Mouse (Mus musculus) ES-E14 (cell line): ENCODE data around the gene Bco1. TPM values are rescaled to one million over a fixed set of nuclear protein-coding genes. Genes with fewer than 3 reads are reported as not detected.

ENCODE experiments used
- DNase-seq: peaks from one replicate; pipeline ENCODE4 v3.0.0-alpha.2; 2013; ENCODE audit warnings: low read depth, low spot score
- H3K27ac ChIP-seq: 2 replicates; pipeline ENCODE4 v1.5.1; 2012; ENCODE audit warnings: low read depth, mild to moderate bottlenecking, low read length, moderate library complexity, mixed read lengths; ENCODE audit not compliant: poor library complexity, insufficient read depth, severe bottlenecking
- H3K36me3 ChIP-seq: 2 replicates; pipeline ENCODE4 v1.6.1; 2012; ENCODE audit warnings: mild to moderate bottlenecking, low read length, moderate library complexity, mixed read lengths; ENCODE audit not compliant: control insufficient read depth, poor library complexity, insufficient read depth, severe bottlenecking
- H3K4me1 ChIP-seq, 2 experiments: fragments of 150-350 bp in 1 of 2; sonication (generic) in 1 of 2; 2 replicates each; pipeline ENCODE4 v1.6.1; 2012; ENCODE audit warnings: low read length in 2 of 2, mild to moderate bottlenecking in 1 of 2, mixed read lengths in 1 of 2; ENCODE audit not compliant: control insufficient read depth in 2 of 2, insufficient read depth in 2 of 2, poor library complexity in 1 of 2
- H3K4me3 ChIP-seq, 2 experiments: fragments of 150-350 bp in 1 of 2; sonication (generic) in 1 of 2; 2 replicates each; pipeline ENCODE4 v1.5.1; 2012; ENCODE audit warnings: low read length in 2 of 2, low read depth in 1 of 2, mild to moderate bottlenecking in 1 of 2, mixed read lengths in 1 of 2; ENCODE audit not compliant: insufficient read depth in 1 of 2, poor library complexity in 1 of 2, severe bottlenecking in 1 of 2
- H3K9ac ChIP-seq: 2 replicates; pipeline ENCODE4 v1.6.1; 2012; ENCODE audit warnings: low read depth, mild to moderate bottlenecking, low read length, mixed read lengths; ENCODE audit not compliant: poor library complexity, insufficient read depth, severe bottlenecking
- H3K9me3 ChIP-seq: fragments of 150-350 bp; sonication (generic); 2 replicates; pipeline ENCODE4 v1.6.1; 2012; ENCODE audit warnings: low read depth, mild to moderate bottlenecking, low read length; ENCODE audit not compliant: control insufficient read depth, insufficient read depth
- CHD2 ChIP-seq: IDR thresholded peaks from 2 replicates; pipeline ENCODE4 v1.6.1; 2014; ENCODE audit warnings: mild to moderate bottlenecking, low read depth, low read length, inconsistent platforms
- HCFC1 ChIP-seq: IDR thresholded peaks from 2 replicates; pipeline ENCODE4 v1.6.1; 2012; ENCODE audit warnings: low read length, inconsistent platforms, borderline replicate concordance; ENCODE audit not compliant: insufficient read depth
- MAFK ChIP-seq: IDR thresholded peaks from 2 replicates; pipeline ENCODE4 v1.6.1; 2014; ENCODE audit warnings: mild to moderate bottlenecking, low read depth, low read length, inconsistent platforms; ENCODE audit not compliant: insufficient read depth
- ZC3H11A ChIP-seq: IDR thresholded peaks from 2 replicates; pipeline ENCODE4 v1.6.1; 2012; ENCODE audit warnings: low read depth, mild to moderate bottlenecking, inconsistent platforms, low read length, borderline replicate concordance
- ZNF384 ChIP-seq: IDR thresholded peaks from 2 replicates; pipeline ENCODE4 v1.6.1; 2012; ENCODE audit warnings: low read depth, low read length, inconsistent platforms
- in situ Hi-C, 2 experiments: fragments of 600-800 bp; cut with MboI; formaldehyde crosslinking; loops; one replicate each; pipeline ENCODE4 v1.15.1; 2025; ENCODE audit warnings: low sequenced_read_pairs in 2 of 2, inconsistent platforms in 1 of 2; ENCODE audit not compliant: unreplicated experiment in 2 of 2
- total RNA-seq: library from RNA; depleted of rRNA; stranded (reverse); fragments of 300-350 nt; gene quantifications from 2 replicates; pipeline ENCODE4 v1.2.3, GENCODE M21; 2012

Bco1 gene
- total RNA-seq, 1 experiment, result 0.09 TPM

- Histone ChIP-seq H3K4me3 (no peak overlapping the region), H3K36me3 (no peaks in the 10 kb centered on the region), H3K27ac (no peak overlapping the region), H3K9me3 (no peaks in the 10 kb centered on the region), H3K4me1 (no peaks in the 10 kb centered on the region), H3K9ac (no peak overlapping the region)
- TF ChIP-seq ZNF384, result no peak
- no peak for TF ChIP-seq HCFC1
- TF ChIP-seq CHD2, result no peak
- no peak for TF ChIP-seq ZC3H11A
- no peak for TF ChIP-seq MAFK
- DNase-seq, result no peak
- in situ Hi-C loops, result no loop called here
These were observed 8.6 kb upstream of the Bco1 start for GRCm38 (mm10) chr8:117087036-117087435.

- no peak overlapping the region for H3K9ac ChIP-seq
- TF ChIP-seq HCFC1, result no peak
- no peak for DNase-seq
- H3K4me3 ChIP-seq, result no peak overlapping the region
- in situ Hi-C loops, result no loop called here
- H3K27ac ChIP-seq, result no peak overlapping the region
- H3K36me3 ChIP-seq, result no peaks in the 10 kb centered on the region
- H3K4me1 ChIP-seq, result no peaks in the 10 kb centered on the region
- H3K9me3 ChIP-seq, result no peaks in the 10 kb centered on the region
These were observed 5.9 kb upstream of the Bco1 start for GRCm38 (mm10) chr8:117089802-117090201.

GRCm38 (mm10) chr8:117094053-117094452, 1.6 kb upstream of the Bco1 start:
- no peak overlapping the region for H3K27ac ChIP-seq
- in situ Hi-C loops, result no loop called here
- no peak for DNase-seq
- H3K4me1 ChIP-seq, result no peaks in the 10 kb centered on the region
- H3K9ac ChIP-seq, result no peak overlapping the region
- H3K36me3 ChIP-seq, result no peaks in the 10 kb centered on the region
- no peak overlapping the region for H3K4me3 ChIP-seq
- no peaks in the 10 kb centered on the region for H3K9me3 ChIP-seq
- TF ChIP-seq ZNF384 (no peak), ZC3H11A (no peak), CHD2 (no peak), MAFK (no peak), HCFC1 (no peak)

DNA sequence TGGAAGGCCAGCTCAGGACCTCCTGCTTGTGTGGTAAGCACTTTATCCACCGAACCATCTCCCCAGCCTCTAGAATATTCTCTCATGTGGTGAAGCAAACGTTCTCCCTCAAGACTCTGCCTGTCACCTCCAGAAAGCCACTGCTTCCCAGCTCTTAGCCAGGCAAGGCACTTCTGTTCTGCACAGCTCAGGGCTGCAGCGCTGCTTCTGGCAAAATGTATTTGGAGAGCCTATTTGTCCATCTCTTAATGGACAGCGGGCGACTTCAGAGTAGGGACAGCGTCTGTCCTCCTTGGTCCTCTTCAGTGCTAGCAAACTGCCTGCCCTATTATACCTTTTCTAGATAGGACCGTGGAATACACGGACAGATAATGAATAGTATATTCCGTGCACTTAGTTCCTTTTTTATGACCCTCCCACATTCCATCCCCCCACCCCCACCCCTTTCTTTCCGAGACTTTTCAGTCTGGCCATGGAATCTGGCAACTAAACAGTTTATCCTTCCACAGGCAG, 1.5 kb downstream of the Bco1 start:
- no peak for DNase-seq
- TF ChIP-seq ZC3H11A (no peak), MAFK (no peak), ZNF384 (no peak), CHD2 (no peak), HCFC1 (no peak)
- H3K4me3 ChIP-seq, result no peak overlapping the region
- no peak overlapping the region for H3K27ac ChIP-seq
- no peaks in the 10 kb centered on the region for H3K36me3 ChIP-seq
- no peak overlapping the region for H3K9ac ChIP-seq
- no peaks in the 10 kb centered on the region for H3K9me3 ChIP-seq
- no peaks in the 10 kb centered on the region for H3K4me1 ChIP-seq
- in situ Hi-C loops, result no loop called here

- DNase-seq, result no peak
- in situ Hi-C loops, result no loop called here
- TF ChIP-seq ZNF384 (no peak), HCFC1 (no peak), CHD2 (no peak)
- Histone ChIP-seq H3K27ac (no peak overlapping the region), H3K4me1 (no peaks in the 10 kb centered on the region), H3K9me3 (no peaks in the 10 kb centered on the region), H3K9ac (no peak overlapping the region), H3K36me3 (no peaks in the 10 kb centered on the region), H3K4me3 (no peak overlapping the region)
These were observed 2.0 kb downstream of the Bco1 start for GRCm38 (mm10) chr8:117097564-117098191.
